Mouse (Mus musculus): ENCODE data around the gene Smagp.

Gene Smagp

GRCm38 (mm10) chr15:100627287-100627686 is 9.5 kb downstream of the Smagp start:
- 32% methylated on average over 10 of the region's 10 CpGs for WGBS

GRCm38 (mm10) chr15:100624435-100624834 is 12.3 kb downstream of the Smagp start:
- WGBS, result 91% methylated on average over 3 of the region's 3 CpGs

GRCm38 (mm10) chr15:100623754-100624153 is 13.0 kb downstream of the Smagp start:
- WGBS, result 93% methylated on average over 9 of the region's 9 CpGs

- WGBS, result 43% methylated on average over 7 of the region's 7 CpGs
Measured at GRCm38 (mm10) chr15:100622164-100622563, 14.6 kb downstream of the Smagp start.

GRCm38 (mm10) chr15:100621671-100622070 is 15.1 kb downstream of the Smagp start:
- WGBS, result 45% methylated on average over 9 of the region's 9 CpGs

- 74% methylated on average over 7 of the region's 7 CpGs for WGBS
Measured at GRCm38 (mm10) chr15:100619200-100619599, 17.5 kb downstream of the Smagp start.

- WGBS, result under 1% methylated on average over 19 of the region's 19 CpGs
Measured at GRCm38 (mm10) chr15:100616221-100616620, 20.5 kb downstream of the Smagp start.

GRCm38 (mm10) chr15:100615825-100616220 is 20.9 kb downstream of the Smagp start:
- WGBS, result under 1% methylated on average over 43 of the region's 43 CpGs

- WGBS, result under 1% methylated on average over 96 of the region's 99 CpGs
Measured at GRCm38 (mm10) chr15:100614996-100615824, 21.5 kb downstream of the Smagp start, which contains the start of gene Dazap2. Gene Dazap2, plus strand, starts transcription at chr15:100615349.

- 6% methylated on average over 43 of the region's 43 CpGs for WGBS
Measured at GRCm38 (mm10) chr15:100614218-100614995, 22.3 kb downstream of the Smagp start.

GRCm38 (mm10) chr15:100613584-100613983 is 23.2 kb downstream of the Smagp start:
- WGBS, result 5% methylated on average over 16 of the region's 16 CpGs

- 78% methylated on average over 2 of the region's 2 CpGs for WGBS
Measured at GRCm38 (mm10) chr15:100612432-100612831, 24.3 kb downstream of the Smagp start.

- 78% methylated on average over 7 of the region's 7 CpGs for WGBS
Measured at GRCm38 (mm10) chr15:100611951-100612350, 24.8 kb downstream of the Smagp start.

GRCm38 (mm10) chr15:100606677-100607076 is 30.1 kb downstream of the Smagp start:
- WGBS, result 89% methylated on average over 8 of the region's 8 CpGs

GRCm38 (mm10) chr15:100601669-100602068 is 35.1 kb downstream of the Smagp start:
- WGBS, result 45% methylated on average over 3 of the region's 3 CpGs

- 59% methylated on average over 21 of the region's 21 CpGs for WGBS
Measured at GRCm38 (mm10) chr15:100600696-100601272, 36.0 kb downstream of the Smagp start.

- WGBS, result 4% methylated on average over 34 of the region's 35 CpGs
Measured at GRCm38 (mm10) chr15:100600047-100600695, 36.6 kb downstream of the Smagp start.

- under 1% methylated on average over 73 of the region's 76 CpGs for WGBS
Measured at GRCm38 (mm10) chr15:100599276-100600046, 37.3 kb downstream of the Smagp start, which contains the start of gene Pou6f1. Gene Pou6f1, minus strand, starts transcription at chr15:100599984.

GRCm38 (mm10) chr15:100598883-100599275 is 37.9 kb downstream of the Smagp start:
- 3% methylated on average over 12 of the region's 12 CpGs for WGBS

- 42% methylated on average over 9 of the region's 9 CpGs for WGBS
Measured at GRCm38 (mm10) chr15:100598287-100598882, 38.4 kb downstream of the Smagp start.

Measured in cerebral cortex, adult 2 months (tissue).